Mouse (Mus musculus): ENCODE measurements around the gene Mgat3. TPM values are rescaled to one million over a fixed set of nuclear protein-coding genes. Genes with fewer than 3 reads are reported as not detected.

The Mgat3 gene
- polyA plus RNA-seq, 1 experiment from 2014 or later: 12.8 TPM

- Histone ChIP-seq H3K36me3 (ENCODE audit: control insufficient read depth, insufficient read depth, low read length) (peaks cover 6% of the 10 kb centered on the region; the same call in 1 of the 2 replicates), H3K27ac (ENCODE audit: low read length) (no peak overlapping the region), H3K4me3 (ENCODE audit: low read depth, low read length) (no peak overlapping the region), H3K4me1 (ENCODE audit: control insufficient read depth, insufficient read depth, low read length) (no peaks in the 10 kb centered on the region; the same call in 1 of the 2 replicates), H3K9ac (replicated peaks; ENCODE audit: low read depth, low read length) (no peak overlapping the region), H3K27me3 (ENCODE audit: control insufficient read depth, insufficient read depth, low read length) (no peaks in the 10 kb centered on the region), H3K9me3 (ENCODE audit: control insufficient read depth, low read depth, low read length) (no peaks in the 10 kb centered on the region), H3K4me2 (replicated peaks; ENCODE audit: low read depth, low read length) (no peak overlapping the region)
- ATAC-seq (ENCODE audit: insufficient number of reproducible peaks, insufficient read depth, low FRiP score, low read depth): no peak
- 87% methylated on average over 6 of the region's 6 CpGs for WGBS
These were observed 29.8 kb upstream of the Mgat3 start for GRCm38 (mm10) chr15:80143760-80144159.

GRCm38 (mm10) chr15:80145397-80145796 lies 28.1 kb upstream of the Mgat3 start:
- Histone ChIP-seq H3K9ac (replicated peaks; ENCODE audit: low read depth, low read length) (no peak overlapping the region), H3K27me3 (ENCODE audit: control insufficient read depth, insufficient read depth, low read length) (no peaks in the 10 kb centered on the region), H3K27ac (ENCODE audit: low read length) (no peak overlapping the region), H3K36me3 (ENCODE audit: control insufficient read depth, insufficient read depth, low read length) (peaks cover 18% of the 10 kb centered on the region; the same call in 1 of the 2 replicates), H3K9me3 (ENCODE audit: control insufficient read depth, low read depth, low read length) (no peaks in the 10 kb centered on the region), H3K4me1 (ENCODE audit: control insufficient read depth, insufficient read depth, low read length) (no peaks in the 10 kb centered on the region), H3K4me2 (replicated peaks; ENCODE audit: low read depth, low read length) (no peak overlapping the region), H3K4me3 (ENCODE audit: low read depth, low read length) (no peak overlapping the region)
- WGBS: 88% methylated on average over 5 of the region's 5 CpGs
- no peak for ATAC-seq (ENCODE audit: insufficient number of reproducible peaks, insufficient read depth, low FRiP score, low read depth)

GRCm38 (mm10) chr15:80146153-80146552 lies 27.4 kb upstream of the Mgat3 start:
- Histone ChIP-seq H3K4me3 (ENCODE audit: low read depth, low read length) (no peak overlapping the region), H3K27ac (ENCODE audit: low read length) (no peak overlapping the region), H3K4me2 (replicated peaks; ENCODE audit: low read depth, low read length) (no peak overlapping the region), H3K9me3 (ENCODE audit: control insufficient read depth, low read depth, low read length) (no peaks in the 10 kb centered on the region), H3K4me1 (ENCODE audit: control insufficient read depth, insufficient read depth, low read length) (no peaks in the 10 kb centered on the region), H3K27me3 (ENCODE audit: control insufficient read depth, insufficient read depth, low read length) (no peaks in the 10 kb centered on the region), H3K36me3 (ENCODE audit: control insufficient read depth, insufficient read depth, low read length) (peaks cover 25% of the 10 kb centered on the region), H3K9ac (replicated peaks; ENCODE audit: low read depth, low read length) (no peak overlapping the region)
- WGBS: 53% methylated on average over 6 of the region's 6 CpGs
- ATAC-seq (ENCODE audit: insufficient number of reproducible peaks, insufficient read depth, low FRiP score, low read depth): no peak

DNA sequence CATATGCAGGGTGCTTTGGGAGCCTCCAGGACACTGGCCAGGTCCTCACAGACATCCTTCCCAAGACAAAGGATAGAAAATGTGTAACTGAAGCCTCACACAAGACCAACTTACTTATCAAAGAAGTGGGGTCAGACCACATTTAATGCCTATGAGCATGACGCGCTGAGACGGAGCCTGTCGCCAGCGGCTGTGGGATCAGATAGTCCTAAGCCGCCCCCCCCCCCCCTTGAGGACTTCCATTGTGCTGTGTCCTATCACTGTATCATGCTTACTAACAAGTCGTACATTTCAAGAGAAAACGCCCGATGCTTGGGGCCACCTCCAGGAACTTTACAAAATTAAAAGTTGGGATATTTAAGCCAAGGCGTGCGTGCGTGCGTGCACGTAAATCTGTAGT lies 26.4 kb upstream of the Mgat3 start:
- Histone ChIP-seq H3K4me1 (ENCODE audit: control insufficient read depth, insufficient read depth, low read length) (no peaks in the 10 kb centered on the region), H3K27me3 (ENCODE audit: control insufficient read depth, insufficient read depth, low read length) (no peaks in the 10 kb centered on the region), H3K4me2 (replicated peaks; ENCODE audit: low read depth, low read length) (no peak overlapping the region), H3K36me3 (ENCODE audit: control insufficient read depth, insufficient read depth, low read length) (peaks cover 25% of the 10 kb centered on the region), H3K9me3 (ENCODE audit: control insufficient read depth, low read depth, low read length) (no peaks in the 10 kb centered on the region), H3K9ac (replicated peaks; ENCODE audit: low read depth, low read length) (no peak overlapping the region), H3K4me3 (ENCODE audit: low read depth, low read length) (no peak overlapping the region), H3K27ac (ENCODE audit: low read length) (no peak overlapping the region)
- ATAC-seq (ENCODE audit: insufficient number of reproducible peaks, insufficient read depth, low FRiP score, low read depth): no peak
- WGBS: 88% methylated on average over 14 of the region's 14 CpGs

DNA sequence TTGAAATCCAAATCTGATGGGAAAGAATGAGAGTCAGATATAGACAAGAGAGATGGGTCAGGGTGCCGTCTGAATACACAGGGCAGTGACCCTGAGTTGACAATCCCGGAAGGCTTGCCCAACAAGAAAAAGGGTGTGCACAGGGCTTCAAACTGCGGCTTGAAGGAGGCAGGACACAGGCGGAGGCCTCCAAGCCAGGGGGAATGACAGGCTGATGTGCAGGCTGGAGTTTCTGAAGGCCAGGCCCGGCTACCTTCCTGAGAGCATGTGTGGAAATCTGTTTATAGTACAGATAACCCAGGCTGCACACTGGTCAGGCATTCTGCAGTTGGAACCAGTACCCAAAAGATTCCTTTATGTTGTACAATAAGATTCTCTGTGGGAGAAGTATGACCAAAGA lies 26.0 kb upstream of the Mgat3 start:
- H3K36me3 ChIP-seq (ENCODE audit: control insufficient read depth, insufficient read depth, low read length): peaks cover 25% of the 10 kb centered on the region
- no peaks in the 10 kb centered on the region for H3K27me3 ChIP-seq (ENCODE audit: control insufficient read depth, insufficient read depth, low read length)
- H3K4me3 ChIP-seq (ENCODE audit: low read depth, low read length): no peak overlapping the region
- H3K27ac ChIP-seq (ENCODE audit: low read length): no peak overlapping the region
- no peak for ATAC-seq (ENCODE audit: insufficient number of reproducible peaks, insufficient read depth, low FRiP score, low read depth)
- no peaks in the 10 kb centered on the region for H3K4me1 ChIP-seq (ENCODE audit: control insufficient read depth, insufficient read depth, low read length)
- H3K4me2 ChIP-seq (replicated peaks; ENCODE audit: low read depth, low read length): no peak overlapping the region
- no peak overlapping the region for H3K9ac ChIP-seq (replicated peaks; ENCODE audit: low read depth, low read length)
- no peaks in the 10 kb centered on the region for H3K9me3 ChIP-seq (ENCODE audit: control insufficient read depth, low read depth, low read length)
- 59% methylated on average over 5 of the region's 5 CpGs for WGBS

GRCm38 (mm10) chr15:80148565-80148964 lies 25.0 kb upstream of the Mgat3 start:
- H3K36me3 ChIP-seq (ENCODE audit: control insufficient read depth, insufficient read depth, low read length): peaks cover 33% of the 10 kb centered on the region
- no peak overlapping the region for H3K9ac ChIP-seq (replicated peaks; ENCODE audit: low read depth, low read length)
- no peaks in the 10 kb centered on the region for H3K9me3 ChIP-seq (ENCODE audit: control insufficient read depth, low read depth, low read length)
- H3K27me3 ChIP-seq (ENCODE audit: control insufficient read depth, insufficient read depth, low read length): no peaks in the 10 kb centered on the region
- 85% methylated on average over 8 of the region's 8 CpGs for WGBS
- no peak overlapping the region for H3K27ac ChIP-seq (ENCODE audit: low read length)
- no peak overlapping the region for H3K4me2 ChIP-seq (replicated peaks; ENCODE audit: low read depth, low read length)
- H3K4me3 ChIP-seq (ENCODE audit: low read depth, low read length): no peak overlapping the region
- H3K4me1 ChIP-seq (ENCODE audit: control insufficient read depth, insufficient read depth, low read length): no peaks in the 10 kb centered on the region
- no peak for ATAC-seq (ENCODE audit: insufficient number of reproducible peaks, insufficient read depth, low FRiP score, low read depth)

GRCm38 (mm10) chr15:80149517-80149916 lies 24.0 kb upstream of the Mgat3 start:
- Histone ChIP-seq H3K4me3 (ENCODE audit: low read depth, low read length) (no peak overlapping the region), H3K9me3 (ENCODE audit: control insufficient read depth, low read depth, low read length) (no peaks in the 10 kb centered on the region), H3K9ac (replicated peaks; ENCODE audit: low read depth, low read length) (no peak overlapping the region), H3K27me3 (ENCODE audit: control insufficient read depth, insufficient read depth, low read length) (no peaks in the 10 kb centered on the region), H3K4me2 (replicated peaks; ENCODE audit: low read depth, low read length) (no peak overlapping the region), H3K36me3 (ENCODE audit: control insufficient read depth, insufficient read depth, low read length) (peaks cover 42% of the 10 kb centered on the region), H3K4me1 (ENCODE audit: control insufficient read depth, insufficient read depth, low read length) (no peaks in the 10 kb centered on the region), H3K27ac (ENCODE audit: low read length) (no peak overlapping the region)
- no peak for ATAC-seq (ENCODE audit: insufficient number of reproducible peaks, insufficient read depth, low FRiP score, low read depth)
- WGBS: 84% methylated on average over 7 of the region's 7 CpGs

- Histone ChIP-seq H3K9ac (replicated peaks; ENCODE audit: low read depth, low read length) (no peak overlapping the region), H3K36me3 (ENCODE audit: control insufficient read depth, insufficient read depth, low read length) (peaks cover 63% of the 10 kb centered on the region)
- WGBS: 87% methylated on average over 10 of the region's 10 CpGs
These were observed 20.9 kb upstream of the Mgat3 start for GRCm38 (mm10) chr15:80152663-80153062.

GRCm38 (mm10) chr15:80153757-80154156 lies 19.8 kb upstream of the Mgat3 start:
- 77% methylated on average over 11 of the region's 11 CpGs for WGBS
- H3K9me3 ChIP-seq (ENCODE audit: control insufficient read depth, low read depth, low read length): no peaks in the 10 kb centered on the region
- no peak overlapping the region for H3K4me2 ChIP-seq (replicated peaks; ENCODE audit: low read depth, low read length)
- H3K36me3 ChIP-seq (ENCODE audit: control insufficient read depth, insufficient read depth, low read length): peaks cover 64% of the 10 kb centered on the region
- H3K27ac ChIP-seq (ENCODE audit: low read length): no peak overlapping the region
- no peaks in the 10 kb centered on the region for H3K27me3 ChIP-seq (ENCODE audit: control insufficient read depth, insufficient read depth, low read length)
- no peak overlapping the region for H3K9ac ChIP-seq (replicated peaks; ENCODE audit: low read depth, low read length)
- no peak overlapping the region for H3K4me3 ChIP-seq (ENCODE audit: low read depth, low read length)
- ATAC-seq (ENCODE audit: insufficient number of reproducible peaks, insufficient read depth, low FRiP score, low read depth): no peak
- H3K4me1 ChIP-seq (ENCODE audit: control insufficient read depth, insufficient read depth, low read length): peaks cover 4% of the 10 kb centered on the region; the same call in 1 of the 2 replicates

More at GRCm38 (mm10) chr15:80152663-80153062, 20.9 kb upstream of the Mgat3 start:
- no peak overlapping the region for H3K4me3 ChIP-seq (ENCODE audit: low read depth, low read length)
- H3K4me1 ChIP-seq (ENCODE audit: control insufficient read depth, insufficient read depth, low read length): no peaks in the 10 kb centered on the region; the same call in 1 of the 2 replicates
- ATAC-seq (ENCODE audit: insufficient number of reproducible peaks, insufficient read depth, low FRiP score, low read depth): no peak
- no peaks in the 10 kb centered on the region for H3K27me3 ChIP-seq (ENCODE audit: control insufficient read depth, insufficient read depth, low read length)
- no peaks in the 10 kb centered on the region for H3K9me3 ChIP-seq (ENCODE audit: control insufficient read depth, low read depth, low read length)
- H3K27ac ChIP-seq (ENCODE audit: low read length): no peak overlapping the region
- no peak overlapping the region for H3K4me2 ChIP-seq (replicated peaks; ENCODE audit: low read depth, low read length)

All from stomach, embryonic 14.5 days (tissue).